Mouse (Mus musculus) spleen, embryonic (tissue): Measurements from ENCODE around the gene Usp20.
"Not testable (repeated sequence)": the region's sequence is repeated elsewhere in the genome, so short reads cannot be mapped to it uniquely, and the experiment has no call there.

ENCODE experiments used
- CTCF ChIA-PET: fragments of 350-600 bp; sonication (Branson Sonifier 250); formaldehyde crosslinking; loops from one replicate; lab custom pipeline; 2022; lab: Charles Lee

The Usp20 gene

DNA sequence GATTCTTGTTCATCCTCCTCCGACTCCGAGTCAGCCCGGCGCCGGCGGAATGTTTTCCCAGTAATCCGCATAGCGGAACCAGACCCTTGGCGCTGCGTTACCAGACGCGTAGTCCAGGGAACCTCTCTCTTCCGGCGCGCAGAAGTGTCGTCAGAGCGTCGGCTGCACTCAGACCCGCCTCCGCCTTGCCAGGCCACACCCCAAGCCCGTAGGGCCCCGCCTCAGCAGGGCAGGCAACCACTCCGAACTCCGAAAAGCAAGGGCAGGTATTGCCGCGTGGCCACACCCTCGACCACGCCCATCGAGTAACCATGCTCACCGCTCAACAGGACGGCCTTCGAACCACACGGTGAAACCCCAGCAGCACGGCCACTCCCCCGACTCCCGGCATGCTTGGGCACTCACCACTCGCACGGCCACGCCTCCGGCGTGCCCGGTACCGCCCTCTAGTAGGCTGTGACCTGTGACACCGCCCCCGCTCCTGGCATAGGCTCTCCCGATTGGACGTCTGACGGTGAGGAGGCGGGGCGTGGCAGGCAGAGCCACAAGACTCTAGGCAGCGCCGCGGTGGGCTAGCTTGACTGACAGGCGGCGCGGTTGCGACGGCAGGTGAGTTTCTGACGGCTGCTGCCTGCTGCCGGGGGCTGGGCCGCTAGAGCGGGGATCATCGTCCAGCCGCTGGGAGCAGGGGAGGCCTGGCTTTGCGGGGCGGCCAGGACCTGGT, at the start of gene Usp20, which contains the start of gene BC005624:
TSS of gene Usp20 (plus strand) at position 490 of the 724 bp plus-strand sequence.
TSS of gene BC005624 (minus strand) at position 412 of the 724 bp plus-strand sequence.
- CTCF ChIA-PET = interaction anchor here (0.6 kb wide), 1 partner anchor 168 kb away, joined by 4 read pairs; no protein-coding TSS in a partner anchor

DNA sequence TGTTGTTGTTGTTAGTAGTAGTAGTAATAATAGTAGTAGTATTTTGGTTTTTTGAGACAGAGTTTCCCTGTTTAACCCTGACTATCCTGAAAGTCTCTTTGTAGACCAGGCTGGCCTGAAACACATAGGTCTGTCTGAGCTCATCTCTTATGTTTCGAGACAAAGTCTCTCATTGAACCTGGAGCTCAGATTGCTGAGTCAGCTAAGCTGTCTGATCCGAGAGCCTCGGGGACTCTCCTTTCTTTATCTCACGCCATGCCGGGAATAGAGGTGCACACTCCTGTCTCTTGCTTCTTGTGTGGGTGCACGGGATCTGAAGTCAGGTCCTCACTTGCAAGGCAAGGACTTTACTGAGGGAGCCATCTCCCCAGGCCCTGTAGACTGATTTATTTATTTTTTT, 49.0 kb upstream of the Usp20 start:
- CTCF ChIA-PET = interaction anchor here (0.5 to 0.7 kb wide), 2 partner anchors 13 to 560 kb away, joined by 3 to 4 read pairs; no protein-coding TSS in a partner anchor

DNA sequence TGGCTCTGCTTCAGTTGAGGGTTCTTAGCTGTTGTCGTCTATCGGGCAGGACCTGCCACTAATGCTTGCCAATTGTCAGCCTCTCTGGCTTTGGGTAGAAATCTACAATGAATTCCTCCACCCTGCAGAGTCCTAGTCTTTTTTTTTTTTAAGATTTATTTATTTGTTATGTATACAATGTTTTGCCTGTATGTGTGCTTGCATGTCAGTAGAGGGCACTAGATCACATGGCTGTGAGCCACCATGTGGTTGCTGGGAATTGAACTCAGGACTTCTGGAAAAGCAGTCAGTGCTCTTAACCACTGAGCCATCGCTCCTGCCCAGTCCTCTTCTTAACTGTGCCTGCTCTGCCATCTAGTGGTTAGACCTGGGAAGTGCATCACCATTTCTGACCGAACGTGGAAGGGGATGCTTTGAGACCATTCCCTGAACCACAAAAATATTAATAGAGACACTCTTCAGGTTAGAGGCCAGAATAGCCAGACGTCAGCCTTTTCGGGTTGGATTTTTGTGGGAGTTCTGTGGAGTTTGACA, 48.1 kb upstream of the Usp20 start:
- CTCF ChIA-PET = interaction anchor here (0.7 to 0.8 kb wide), 2 partner anchors 20 to 87 kb away, joined by 3 read pairs; no protein-coding TSS in a partner anchor

DNA sequence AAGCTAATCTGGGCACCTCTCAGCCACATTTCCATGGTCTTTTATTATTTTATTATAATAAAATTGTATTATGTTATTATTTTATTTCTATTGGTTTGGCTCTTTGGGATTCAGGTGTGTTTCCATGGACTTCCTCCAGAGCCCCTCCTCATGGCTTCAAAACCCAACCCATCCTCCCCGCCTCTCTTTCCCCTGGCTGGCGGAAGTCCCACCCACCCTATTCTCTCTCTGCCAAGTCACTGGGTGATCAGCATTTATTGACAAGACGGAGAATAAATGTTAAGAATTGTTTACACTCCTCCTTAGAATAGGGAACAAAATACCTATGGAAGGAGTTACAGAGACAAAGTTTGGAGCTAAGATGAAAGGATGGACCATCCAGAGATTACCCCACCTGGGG, 45.3 kb upstream of the Usp20 start:
- CTCF ChIA-PET = no interaction called here

DNA sequence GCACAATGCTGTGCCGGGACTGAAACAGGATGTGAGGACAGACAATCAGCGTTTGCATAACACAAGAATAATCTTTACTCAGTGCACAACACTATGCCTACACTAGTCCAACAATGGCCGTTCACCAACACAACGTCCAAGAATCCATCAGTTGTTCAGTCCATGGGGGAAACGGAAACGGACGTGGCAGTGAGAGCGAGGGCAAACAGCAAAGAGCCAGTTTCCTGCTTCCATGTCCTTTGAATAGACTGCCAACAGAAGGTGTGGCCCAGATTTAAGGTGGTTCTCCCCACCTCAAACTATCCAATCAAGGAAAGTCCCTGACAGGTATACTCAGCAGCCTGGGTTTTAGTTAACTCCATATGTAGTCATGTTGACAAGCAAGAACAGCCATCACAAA, 44.3 kb upstream of the Usp20 start:
- CTCF ChIA-PET = no interaction called here

DNA sequence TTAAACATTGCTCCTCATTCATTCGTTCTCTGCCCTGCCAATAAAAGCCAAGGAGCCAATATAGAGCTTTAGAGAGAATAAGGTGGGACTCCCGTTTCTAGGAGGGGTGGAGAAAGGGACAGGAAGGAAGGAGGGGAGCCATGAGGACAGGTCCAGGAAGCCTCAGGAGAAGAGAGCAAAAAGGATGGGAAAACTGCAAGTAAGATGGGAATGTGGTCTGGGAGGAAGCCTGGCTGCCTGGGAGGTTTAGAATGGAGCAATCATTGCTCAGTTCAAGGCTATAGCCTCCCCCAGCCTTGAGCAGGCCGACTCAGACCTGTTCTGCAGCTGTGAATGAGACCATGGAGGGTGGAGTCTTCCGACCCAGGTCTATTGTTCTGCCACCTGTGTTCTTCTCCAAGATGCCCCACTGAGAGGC, 43.5 kb upstream of the Usp20 start:
- CTCF ChIA-PET = no interaction called here

DNA sequence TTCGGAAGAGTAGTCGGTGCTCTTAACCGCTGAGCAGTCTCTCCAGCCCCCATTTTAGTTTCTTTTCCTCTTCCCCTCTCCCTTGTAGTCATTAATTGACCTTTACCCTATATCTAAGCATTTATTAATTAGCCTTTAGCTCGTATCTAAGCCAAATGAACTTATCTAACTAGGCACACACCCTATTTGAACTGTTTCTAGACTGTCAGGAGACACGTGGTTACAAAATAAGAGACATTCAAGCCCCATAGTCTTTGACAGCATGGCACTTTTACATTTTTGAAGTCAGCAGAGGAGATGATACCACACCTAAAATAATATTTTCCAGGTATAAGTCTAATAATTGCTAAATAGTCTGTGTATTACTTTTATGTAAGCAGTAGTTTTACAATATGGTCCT, 40.5 kb upstream of the Usp20 start:
- CTCF ChIA-PET = interaction anchor here (1.2 kb wide), 1 partner anchor 15 kb away, joined by 4 read pairs; no protein-coding TSS in a partner anchor

DNA sequence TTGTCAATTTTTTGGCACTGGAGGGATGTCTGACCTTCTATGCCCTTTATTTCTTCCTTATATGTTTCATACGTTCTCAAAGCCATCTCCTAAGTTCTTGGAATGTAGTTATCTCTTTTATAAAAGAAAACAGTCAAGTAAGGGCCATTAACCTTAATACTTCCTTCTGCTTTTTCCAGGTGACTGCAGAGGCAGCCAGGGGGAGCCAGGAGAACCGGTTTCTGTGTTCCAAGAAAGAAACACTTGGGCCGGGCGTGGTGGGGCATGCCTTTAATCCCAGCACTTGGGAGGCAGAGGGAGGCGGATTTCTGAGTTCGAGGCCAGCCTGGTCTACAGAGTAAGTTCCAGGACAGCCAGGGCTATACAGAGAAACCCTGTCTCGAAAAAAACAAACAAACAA, 40.0 kb upstream of the Usp20 start:
- CTCF ChIA-PET = not testable (repeated sequence)

DNA sequence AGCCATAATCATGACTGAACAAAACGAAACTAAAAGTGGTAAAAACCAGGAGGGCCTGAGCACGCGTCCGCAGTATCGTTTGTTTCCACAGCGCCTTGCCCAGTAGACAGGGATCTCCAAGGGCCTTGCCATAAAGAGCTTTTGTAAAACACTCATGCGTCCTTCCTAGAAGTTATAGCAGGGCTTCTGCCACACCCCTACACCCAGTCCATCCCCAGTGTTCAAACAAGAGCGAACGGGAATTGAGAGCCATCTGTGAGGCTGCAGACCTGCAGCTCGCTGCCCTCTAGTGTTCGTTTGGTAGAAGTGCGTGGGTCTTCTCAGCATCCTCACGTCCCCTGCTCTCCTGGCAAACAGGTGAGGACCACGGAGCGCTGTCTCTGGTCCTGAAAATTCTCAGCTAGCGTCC, 39.5 kb upstream of the Usp20 start:
- CTCF ChIA-PET = interaction anchor here (1.5 kb wide), 1 partner anchor 13 kb away, joined by 5 read pairs; the partner anchor contains the start of gene Ptges

DNA sequence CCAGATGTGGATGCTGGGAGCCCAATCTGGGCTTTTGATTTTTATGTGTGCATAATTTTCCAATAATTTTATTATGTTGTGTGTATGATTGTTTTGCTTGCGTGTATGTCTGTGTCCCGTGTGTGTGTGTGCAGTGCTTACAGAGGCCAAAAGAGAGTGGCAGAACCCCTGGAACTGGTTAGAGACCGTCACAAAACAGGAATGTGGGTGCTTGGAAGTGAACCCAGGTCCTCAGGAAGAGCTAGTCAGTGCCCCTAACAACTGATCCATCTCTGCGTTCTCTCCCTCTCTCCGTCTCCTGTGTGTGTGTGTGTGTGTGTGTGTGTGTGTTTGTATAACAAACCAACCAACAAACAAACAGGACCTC, 29.6 kb upstream of the Usp20 start:
- CTCF ChIA-PET = interaction anchor here (0.6 to 0.7 kb wide), 2 partner anchors 227 to 902 kb away, joined by 4 to 8 read pairs; no protein-coding TSS in a partner anchor

DNA sequence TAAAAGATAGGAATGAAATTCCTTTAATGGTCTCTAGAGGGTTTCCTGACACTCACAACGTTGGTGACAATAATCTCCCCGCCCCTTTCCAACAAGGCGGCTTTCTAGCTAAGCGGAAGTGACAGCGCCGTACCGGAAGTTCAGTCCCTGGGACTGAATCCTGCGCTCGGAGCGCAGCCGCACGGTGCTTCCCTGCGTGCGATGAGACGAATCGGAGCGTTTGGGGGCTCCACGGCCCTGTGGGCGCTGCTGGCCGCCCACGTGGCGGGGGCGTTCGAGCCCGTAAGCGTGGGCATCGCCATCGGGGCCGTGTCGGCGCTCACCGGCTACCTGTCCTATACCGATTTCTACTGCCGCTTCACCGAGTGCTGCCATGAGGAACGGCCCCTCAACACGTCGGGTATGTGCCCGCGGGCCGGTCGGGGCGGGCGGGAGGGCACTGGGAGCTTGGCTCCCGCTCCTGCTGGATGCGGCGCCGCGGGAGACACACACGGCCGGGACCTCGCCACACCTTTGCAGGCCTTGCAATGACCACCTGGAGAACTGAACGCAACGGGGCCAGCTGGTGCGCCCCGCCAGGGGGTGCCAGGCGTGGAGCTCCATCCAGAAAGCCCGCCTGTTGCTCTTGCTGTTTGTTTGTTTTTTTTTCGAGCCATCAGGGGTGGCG, 29.1 kb upstream of the Usp20 start, which contains the start of gene Tor1b:
TSS of gene Tor1b (plus strand) at position 136 of the 667 bp plus-strand sequence.
- CTCF ChIA-PET = interaction anchor here (0.6 to 0.9 kb wide), 4 partner anchors 18 to 902 kb away, joined by 3 to 13 read pairs (median 6); no protein-coding TSS in a partner anchor

DNA sequence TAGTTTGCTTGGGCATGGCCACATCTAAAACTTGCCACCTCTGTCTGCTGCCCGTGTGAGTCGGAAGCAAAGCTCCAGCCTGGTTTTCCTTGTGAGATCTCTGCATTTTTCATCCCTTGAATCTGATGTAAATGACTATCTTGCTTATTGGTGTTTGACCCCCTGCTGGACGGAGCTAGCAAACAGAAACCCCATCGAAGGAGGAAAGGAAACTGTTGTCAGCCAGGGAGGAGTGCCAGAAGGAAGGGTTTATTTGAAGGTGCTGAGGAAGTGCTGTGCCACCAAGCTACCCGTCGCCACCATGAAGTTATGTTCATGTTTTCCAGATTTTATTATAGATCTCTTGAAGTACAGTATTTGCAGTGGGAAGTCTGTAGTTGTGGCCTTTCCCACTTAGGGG, 27.3 kb upstream of the Usp20 start:
- CTCF ChIA-PET = no interaction called here

DNA sequence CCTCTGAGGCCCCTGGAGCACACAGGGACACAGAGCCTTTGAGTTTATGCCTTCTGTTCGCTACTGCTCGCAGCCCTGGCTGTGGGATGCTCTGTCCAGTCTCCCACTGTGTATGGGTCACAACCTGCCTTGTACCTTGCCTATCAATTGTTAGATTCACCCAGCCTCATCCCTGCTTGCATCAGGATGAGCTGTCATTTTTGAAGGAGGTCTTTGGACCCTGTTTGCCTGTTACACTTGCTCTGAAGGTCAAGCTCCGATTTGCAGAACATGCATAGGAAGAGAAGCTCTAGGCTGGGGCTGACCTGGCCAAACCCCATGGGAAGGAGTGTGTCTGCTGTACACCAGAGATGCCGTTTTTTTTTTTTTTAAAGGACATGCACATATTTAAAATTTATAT, 24.6 kb upstream of the Usp20 start:
- CTCF ChIA-PET = interaction anchor here (0.6 kb wide), 1 partner anchor 83 kb away, joined by 5 read pairs; no protein-coding TSS in a partner anchor

DNA sequence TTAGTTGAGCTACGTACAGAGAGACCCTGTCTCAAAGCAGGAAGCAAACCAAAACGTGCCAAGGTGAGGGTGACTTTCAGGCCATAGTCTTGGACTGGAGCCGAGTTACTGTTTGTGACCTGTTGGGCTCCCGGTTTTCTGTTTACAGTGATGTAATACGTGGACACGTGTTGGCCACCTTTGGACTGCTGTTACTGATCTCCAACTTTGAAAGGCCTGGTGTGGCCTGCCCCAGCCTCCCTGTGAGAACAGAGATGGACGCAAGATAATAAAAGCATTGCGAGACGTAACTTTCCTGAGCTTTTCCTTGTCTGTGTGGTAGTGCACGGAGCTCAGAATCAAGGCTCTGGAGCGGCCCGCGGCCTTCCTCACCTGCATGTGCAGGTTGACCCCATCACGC, 23.4 kb upstream of the Usp20 start:
- CTCF ChIA-PET = no interaction called here

DNA sequence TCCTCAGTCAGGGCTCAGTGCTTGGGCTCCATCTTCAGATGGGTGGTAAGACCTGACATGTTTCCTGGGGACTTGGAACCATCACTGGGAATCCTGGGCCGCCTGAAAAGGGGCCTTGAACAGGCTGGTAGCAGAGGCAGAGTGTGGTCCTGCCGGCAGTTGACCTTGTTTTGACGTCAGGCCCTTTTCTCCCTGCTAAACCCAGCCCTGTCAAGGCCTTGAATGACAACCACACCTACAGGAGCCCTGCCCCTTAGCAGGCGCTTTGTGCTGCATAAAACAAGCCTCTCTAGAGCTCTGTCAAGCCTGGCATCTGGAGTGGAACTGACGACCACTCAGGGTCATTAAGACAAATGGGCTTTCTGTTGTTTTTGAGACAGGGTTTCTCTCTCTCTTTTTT, 22.2 kb upstream of the Usp20 start:
- CTCF ChIA-PET = no interaction called here

DNA sequence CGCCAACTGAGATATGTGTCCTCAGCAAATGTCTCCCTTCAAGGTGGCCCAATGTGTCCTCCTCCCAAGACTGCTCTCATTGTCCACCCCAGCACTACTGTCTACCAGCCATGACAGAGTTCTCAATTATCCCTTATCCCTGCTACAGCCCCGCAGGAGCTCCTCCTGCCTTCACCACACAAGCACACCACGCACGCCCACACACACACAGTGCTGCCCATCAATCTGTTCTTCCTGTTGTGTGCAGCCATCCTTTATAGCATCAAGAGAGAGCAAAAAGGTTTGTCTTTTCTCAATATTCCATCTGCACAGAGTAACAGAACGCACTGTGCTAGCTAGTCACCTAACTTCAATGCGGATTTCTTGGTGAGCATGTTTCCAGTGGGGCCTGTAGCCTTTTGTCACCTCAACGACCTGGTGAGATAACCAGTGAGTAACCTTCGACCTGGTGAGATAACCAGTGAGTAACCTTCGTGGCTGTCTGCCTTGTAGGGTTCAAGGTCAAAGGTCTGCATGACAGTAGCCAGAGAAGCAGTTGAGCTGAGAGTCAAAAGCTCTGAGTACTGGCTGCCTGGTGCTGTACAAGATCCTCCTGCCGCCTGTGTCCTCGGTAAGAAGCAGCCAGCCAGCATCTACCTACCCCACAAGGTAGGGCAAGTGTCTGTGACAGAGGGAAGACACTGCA, 19.4 kb upstream of the Usp20 start:
- CTCF ChIA-PET = interaction anchor here (0.6 kb wide), 1 partner anchor 408 kb away, joined by 4 read pairs; no protein-coding TSS in a partner anchor

DNA sequence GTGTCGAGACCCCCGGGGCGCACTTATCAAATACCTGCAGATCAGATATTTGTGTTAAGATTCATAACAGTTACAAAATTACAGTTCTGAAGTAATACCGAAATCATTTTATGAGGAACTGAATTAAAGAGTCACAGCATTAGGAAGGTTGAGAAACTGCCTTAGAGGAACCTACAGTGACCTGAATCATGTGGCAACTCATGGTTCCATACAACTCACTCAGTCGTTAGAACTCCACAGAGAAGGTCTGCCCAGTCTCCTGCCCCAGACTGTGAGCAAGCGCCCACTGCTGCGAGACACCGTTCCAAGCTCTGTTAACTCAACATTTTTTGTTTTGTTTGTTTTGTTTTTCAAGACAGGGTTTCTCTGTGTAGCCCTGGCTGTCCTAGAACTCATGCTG, 16.5 kb upstream of the Usp20 start:
- CTCF ChIA-PET = interaction anchor here (0.6 kb wide), 1 partner anchor 259 kb away, joined by 3 read pairs; no protein-coding TSS in a partner anchor

DNA sequence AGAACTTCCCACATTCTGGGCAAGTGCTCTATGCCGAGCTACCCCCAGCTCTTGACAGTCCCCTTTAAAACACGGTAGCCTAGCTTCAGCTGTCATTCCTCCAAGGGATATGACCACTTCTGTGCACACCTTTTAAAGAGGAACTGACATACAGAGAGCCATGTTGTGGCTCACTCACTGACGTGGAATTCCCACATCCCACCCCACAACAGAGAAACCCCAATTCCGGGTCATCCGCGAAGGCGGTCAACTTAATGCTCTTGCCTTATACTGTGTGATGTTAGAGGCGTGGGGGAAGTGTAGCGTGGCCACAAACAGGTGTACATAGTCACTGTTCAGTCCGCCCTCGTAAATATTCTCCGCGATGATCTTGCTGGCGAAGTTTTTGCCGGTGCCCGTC, 15.3 kb upstream of the Usp20 start:
- CTCF ChIA-PET = interaction anchor here (0.7 kb wide), 1 partner anchor 362 kb away, joined by 4 read pairs; no protein-coding TSS in a partner anchor

DNA sequence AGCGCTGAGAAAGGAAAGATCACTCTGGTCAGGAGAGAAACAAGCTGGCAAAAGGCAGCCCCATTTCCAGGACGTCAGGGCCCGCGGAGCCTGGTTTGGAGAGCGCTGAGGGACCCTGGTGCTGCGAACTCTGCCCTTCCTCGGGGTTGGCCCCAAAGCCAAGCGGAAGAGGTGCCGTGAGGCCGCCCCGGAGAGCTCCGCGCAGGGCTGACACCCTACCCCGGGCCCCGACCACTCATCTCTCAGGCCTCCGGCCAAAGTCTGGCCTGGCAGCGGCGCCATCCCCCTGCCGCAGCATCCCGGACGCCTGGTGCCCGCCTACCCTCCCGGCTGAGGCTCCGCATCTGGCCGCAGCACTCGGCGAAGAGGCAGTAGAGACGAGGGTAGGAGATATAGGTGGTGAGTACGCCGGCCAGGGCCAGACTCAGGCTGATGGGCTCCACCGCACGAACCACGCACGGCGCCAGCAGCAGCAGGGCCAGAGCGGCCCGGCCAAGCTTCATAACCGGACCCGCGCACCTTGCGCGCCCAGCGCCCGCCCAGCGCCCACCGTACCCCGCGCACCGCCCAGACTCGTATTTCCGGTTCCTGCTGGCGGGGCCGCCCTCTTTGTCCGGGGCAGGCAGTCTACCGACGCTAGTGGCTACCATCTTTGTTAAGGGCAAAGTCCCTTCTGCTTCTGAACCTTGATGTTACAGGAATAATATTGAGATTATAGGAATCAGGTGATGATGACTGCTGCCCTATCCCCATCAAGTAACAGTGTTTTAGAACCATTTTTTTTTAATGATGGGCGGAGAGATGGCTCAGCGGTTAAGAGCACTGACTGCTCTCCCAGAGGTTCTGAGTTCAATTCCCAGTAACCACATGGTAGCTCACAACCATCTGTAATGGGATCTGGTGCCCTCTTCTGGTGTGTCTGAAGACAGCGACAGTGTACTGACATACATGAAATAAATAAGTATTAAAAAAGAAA, 14.4 kb upstream of the Usp20 start, which contains the start of gene Tor1a:
TSS of gene Tor1a (minus strand) at position 582 of the 976 bp plus-strand sequence.
- CTCF ChIA-PET = interaction anchor here (0.7 kb wide), 1 partner anchor 363 kb away, joined by 4 read pairs; no protein-coding TSS in a partner anchor

DNA sequence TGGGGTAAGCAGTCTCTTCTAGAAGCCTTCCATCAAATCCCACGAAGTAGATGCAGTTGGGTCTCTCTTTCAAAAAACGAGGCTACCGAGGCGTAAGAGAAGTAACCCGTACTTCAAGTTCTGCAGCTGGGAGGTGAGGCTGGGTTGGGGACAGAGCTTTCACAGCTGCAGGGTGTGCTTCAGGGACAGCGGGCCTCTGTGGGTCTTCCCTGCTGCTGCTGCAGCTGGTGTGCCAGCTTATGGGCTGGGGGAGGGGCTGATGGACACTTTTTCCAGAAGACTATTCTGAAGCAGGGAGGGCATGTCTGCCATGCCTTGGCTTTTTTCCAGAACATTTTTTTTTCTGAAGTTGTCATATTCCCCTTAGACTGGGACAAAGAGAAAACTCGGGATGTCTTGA, 945 bp downstream of the Usp20 start:
- CTCF ChIA-PET = interaction anchor here (0.6 kb wide), 1 partner anchor 1233 kb away, joined by 7 read pairs; no protein-coding TSS in a partner anchor
